Mouse (Mus musculus) liver, adult (tissue): ENCODE measurements around the gene Casz1.

Experiments used
- GATA4 ChIP-seq: IDR thresholded peaks from 2 replicates; pipeline ENCODE4 v1.6.1; 2014; ENCODE audit warnings: mild to moderate bottlenecking, low read length; ENCODE audit not compliant: insufficient replicate concordance

Gene Casz1

DNA sequence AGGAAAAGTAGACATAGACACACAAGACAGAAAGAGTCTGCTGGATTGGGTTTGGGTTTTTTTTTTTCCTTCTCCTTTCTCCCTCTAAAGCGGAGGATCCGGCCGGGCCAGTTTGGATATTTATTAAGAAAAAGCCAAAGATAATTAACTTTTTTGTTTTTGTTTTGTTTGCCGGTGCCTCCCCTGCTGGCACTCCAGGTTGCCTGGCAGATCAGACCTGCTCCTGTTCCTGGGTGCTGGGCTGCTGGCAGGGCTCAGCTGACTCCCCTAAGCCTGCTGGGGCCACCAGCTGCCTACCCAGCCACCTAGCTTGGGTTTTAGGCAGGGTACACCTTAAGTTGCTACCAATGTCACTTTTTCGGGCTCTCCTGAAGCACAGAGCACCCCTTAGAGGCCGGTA lies 91.9 kb downstream of the Casz1 start:
- no peak for TF ChIP-seq GATA4

GRCm38 (mm10) chr4:148899927-148900294 lies 95.7 kb downstream of the Casz1 start:
- TF ChIP-seq GATA4: no peak

DNA sequence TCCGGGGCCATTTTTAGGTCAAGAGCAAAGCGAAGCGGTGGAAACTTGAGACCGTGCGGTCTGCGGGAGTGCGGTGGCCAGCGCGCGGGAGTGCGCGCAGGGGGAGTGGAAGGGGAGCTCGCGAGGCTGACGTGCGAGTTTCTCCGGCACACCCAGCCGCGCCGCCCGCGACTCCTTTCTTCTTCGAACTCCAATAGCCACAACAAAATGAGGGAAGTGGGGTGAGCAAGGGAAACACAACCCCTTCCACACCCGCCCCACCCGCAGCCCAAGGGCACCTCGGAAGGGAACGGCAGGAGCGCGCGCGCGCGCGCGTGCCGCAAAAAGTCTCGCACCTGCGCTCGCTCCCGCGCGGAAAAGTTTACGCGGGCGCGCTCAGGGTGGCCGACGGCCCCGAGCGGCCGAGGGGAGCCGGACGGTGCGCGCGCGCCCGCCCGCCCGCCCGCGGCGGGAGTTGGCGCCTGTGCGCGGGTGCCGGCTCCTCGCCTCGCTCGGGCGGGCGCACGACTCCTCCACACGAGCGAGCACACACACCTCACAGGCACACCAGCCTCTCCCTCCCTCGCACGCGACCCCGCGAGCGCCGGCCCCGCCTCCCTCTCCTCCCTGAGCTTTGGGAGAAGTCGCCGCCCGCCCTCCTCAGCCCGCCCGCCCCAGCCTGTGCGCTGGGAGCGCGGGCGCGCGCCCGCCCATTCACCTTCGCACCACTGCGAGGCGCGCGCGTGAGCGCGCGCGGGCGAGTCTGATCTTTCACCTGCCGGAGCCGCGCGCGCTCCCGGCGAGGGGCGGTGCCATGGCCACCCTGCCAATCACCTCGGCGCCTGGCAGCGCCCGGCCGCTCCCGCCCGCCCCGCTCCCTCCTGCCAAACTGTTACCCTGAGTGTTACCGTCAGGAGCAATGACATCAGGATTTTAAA lies 96.3 kb downstream of the Casz1 start:
- TF ChIP-seq GATA4: no peak

DNA sequence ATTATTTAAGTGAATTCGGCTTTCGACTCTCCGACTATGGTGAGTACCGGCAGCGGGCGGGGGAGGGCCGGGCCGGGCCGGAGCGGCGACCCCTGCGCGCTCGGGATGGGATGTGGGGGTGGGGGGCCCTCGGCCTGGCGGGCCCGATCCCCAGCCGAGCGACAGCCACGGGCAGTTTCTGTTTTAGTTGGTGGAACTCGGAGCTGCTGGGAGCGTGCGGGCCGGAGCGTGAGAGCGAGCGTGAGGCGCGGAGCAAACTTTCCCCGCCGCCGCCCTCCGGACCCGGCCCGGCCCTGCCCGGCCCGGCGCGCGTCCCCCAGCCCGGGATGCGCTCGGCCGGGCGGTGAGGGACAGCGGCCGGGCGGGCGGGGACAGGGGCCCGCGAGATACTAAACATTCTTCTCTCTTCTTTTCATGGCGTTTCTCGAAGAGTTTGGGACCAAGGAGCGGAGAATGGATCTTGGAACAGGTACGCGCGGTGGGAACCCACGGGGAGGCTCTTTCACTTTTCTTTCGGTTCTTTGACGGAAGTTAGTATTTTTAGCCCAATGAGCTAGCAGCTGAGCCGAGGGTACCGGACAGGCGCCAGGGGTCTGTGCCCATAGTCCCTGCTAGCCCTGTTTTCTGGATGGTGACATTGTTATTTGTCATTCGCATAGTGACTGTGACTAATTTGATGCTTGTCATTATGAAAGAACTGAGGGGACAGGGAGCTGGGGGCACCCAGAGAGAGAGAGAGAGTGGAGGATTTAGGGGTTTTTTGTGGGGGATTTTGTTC lies 97.2 kb downstream of the Casz1 start:
- TF ChIP-seq GATA4: no peak

DNA sequence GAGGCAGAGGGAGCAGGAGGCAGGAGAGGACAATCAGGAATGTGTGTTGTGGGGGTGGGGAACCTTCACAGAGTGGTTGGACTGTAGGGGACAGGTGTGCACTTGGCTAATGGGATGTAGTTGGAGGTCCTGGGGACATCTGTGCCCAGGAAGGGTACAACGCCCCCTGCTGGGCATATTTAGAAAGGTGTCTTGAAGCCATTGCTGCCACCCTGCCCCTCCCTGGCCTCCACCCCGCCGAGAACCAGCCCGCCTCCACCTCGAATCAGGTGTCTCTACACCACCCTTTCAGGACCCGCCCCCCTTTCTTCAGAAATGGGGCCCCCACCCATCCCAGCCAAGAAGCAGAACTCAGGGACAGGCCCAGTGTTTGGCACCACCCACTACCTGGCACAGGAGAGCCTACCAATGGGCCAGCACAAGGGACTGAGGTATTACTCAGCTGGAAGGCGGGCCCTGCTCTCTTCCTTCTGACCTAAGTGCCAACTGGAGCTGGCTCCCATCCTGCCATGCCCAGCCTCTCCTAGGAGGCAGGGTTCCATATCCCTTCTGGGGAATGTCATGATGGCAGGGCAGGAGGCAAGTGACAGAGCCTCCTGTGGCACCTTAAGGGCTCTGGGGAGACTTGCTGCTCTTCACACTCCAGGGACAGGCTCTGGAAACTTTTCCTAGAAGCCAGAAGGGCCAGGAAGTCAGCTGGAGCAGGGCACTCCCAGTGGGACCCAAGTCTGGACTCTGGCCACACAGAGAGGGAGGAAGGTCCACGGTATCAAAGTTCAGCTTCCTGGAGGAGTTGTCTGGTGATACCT lies 98.9 kb downstream of the Casz1 start:
- no peak for TF ChIP-seq GATA4

GRCm38 (mm10) chr4:148905295-148905694 lies 101.1 kb downstream of the Casz1 start:
- no peak for TF ChIP-seq GATA4

DNA sequence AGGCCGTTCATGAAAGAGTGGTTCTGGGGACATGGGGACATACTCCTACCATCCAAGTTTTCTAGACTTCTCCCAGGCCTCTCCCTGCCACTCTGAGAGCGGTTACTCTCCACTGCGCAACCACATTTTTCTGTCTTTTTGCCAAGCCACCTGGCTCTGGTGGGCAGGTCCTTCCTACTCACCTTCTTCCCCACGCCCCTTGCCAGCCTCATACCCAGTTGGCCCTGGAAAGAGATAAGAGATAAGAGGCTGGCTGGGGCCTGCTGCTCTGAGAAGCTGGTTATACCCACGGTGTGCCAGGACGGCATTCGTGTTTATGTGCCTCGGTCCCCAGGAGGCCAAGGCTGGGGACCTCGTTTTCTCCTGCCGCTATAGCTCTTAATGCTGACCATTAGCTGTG lies 102.6 kb downstream of the Casz1 start:
- TF ChIP-seq GATA4: no peak

DNA sequence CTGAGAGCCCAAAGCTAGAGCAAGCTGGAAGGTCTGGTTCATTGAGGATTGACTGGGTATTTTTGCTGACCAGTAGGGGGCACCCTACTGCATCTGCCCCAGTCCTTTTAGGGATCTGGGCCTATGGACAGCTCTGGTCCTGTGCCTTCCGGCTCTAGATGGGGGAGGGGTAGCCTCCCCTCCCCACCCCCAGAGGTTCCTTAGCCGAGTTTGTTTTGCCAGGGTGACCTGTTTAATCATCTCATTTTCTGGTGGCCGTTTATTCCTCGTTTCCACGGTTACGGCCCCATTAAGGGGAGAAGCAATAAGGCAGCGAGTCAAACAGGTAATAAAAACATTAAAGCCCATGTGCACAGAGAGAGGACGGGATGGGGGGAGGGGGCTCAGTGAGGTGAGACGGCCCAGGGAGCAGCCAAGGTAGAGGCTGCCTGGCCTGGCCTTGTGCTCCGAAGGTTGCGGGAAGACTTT lies 104.0 kb downstream of the Casz1 start:
- no peak for TF ChIP-seq GATA4

GRCm38 (mm10) chr4:148908760-148909510 lies 104.7 kb downstream of the Casz1 start:
- no peak for TF ChIP-seq GATA4

DNA sequence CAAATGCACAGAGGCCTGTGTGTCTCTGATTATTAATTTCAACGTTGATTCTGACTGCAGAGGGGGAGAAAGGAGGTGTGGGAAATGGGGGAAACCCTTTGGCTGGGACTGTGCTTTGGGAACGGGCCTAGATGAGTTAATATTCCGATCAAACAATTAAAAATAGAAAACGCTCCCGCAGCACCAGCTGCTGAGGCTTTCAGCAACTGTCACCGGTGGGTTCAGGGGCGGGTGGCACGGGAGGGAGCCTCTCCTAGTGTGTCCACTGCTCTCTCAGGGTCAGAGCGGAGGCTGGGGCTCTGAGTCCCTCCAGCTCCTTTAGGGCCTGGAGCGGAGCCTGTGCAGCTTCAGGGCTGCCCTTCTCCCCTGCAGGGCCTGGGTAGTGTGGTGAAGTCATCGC lies 105.3 kb downstream of the Casz1 start:
- TF ChIP-seq GATA4: no peak

DNA sequence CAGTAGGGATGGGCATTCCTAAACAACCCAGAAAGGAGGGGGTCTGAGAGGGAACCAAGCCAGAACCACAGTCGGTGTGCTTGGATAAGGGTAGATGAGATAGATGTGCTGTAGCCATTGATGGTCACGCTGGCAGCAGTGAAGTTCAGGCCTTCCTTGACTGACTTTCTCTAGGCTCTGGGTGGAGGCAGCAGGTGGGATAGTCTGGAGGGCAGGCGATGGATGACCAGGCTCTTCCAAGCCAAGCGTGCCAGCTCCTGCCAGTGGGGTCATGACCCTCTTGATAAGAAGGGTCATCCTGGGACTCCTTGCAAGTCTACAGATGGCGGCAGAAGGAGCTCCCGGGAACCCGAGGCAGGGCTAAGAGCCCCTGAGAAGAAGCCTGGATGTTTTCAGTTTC lies 107.9 kb downstream of the Casz1 start:
- no peak for TF ChIP-seq GATA4

- no peak for TF ChIP-seq GATA4
These were observed 108.8 kb downstream of the Casz1 start for GRCm38 (mm10) chr4:148912826-148913590.

GRCm38 (mm10) chr4:148914863-148915622 lies 110.8 kb downstream of the Casz1 start:
- TF ChIP-seq GATA4: no peak
